Mouse (Mus musculus) left cerebral cortex, adult 18-20 months (tissue): ENCODE measurements around the gene Ccdc124. TPM values are rescaled to one million over a fixed set of nuclear protein-coding genes. Genes with fewer than 3 reads are reported as not detected.
"Not testable (repeated sequence)": the region's sequence is repeated elsewhere in the genome, so short reads cannot be mapped to it uniquely, and the experiment has no call there.

Experiments used
- DNase-seq, 2 experiments: peaks; one replicate each; pipeline ENCODE4 v3.0.0; 2021 to 2022; ENCODE audit warnings: low spot score in 2 of 2, mixed read lengths in 1 of 2
- microRNA-seq, 2 experiments: library from miRNA; unstranded; fragments of <30 nt; microRNA quantifications; one replicate each; pipeline ENCODE4 v1.2.0; 2021
- total RNA-seq, 2 experiments: library from RNA; stranded (reverse); gene quantifications; 2 replicates each; pipeline ENCODE4 v1.2.3; 2021

The Ccdc124 gene
- total RNA-seq, 2 experiments from 2014 or later, result 101 to 102 TPM

GRCm38 (mm10) chr8:70827010-70827409 lies 46.7 kb downstream of the Ccdc124 start:
- no peak for DNase-seq

GRCm38 (mm10) chr8:70825816-70826215 lies 47.9 kb downstream of the Ccdc124 start:
- DNase-seq, result no peak

DNA sequence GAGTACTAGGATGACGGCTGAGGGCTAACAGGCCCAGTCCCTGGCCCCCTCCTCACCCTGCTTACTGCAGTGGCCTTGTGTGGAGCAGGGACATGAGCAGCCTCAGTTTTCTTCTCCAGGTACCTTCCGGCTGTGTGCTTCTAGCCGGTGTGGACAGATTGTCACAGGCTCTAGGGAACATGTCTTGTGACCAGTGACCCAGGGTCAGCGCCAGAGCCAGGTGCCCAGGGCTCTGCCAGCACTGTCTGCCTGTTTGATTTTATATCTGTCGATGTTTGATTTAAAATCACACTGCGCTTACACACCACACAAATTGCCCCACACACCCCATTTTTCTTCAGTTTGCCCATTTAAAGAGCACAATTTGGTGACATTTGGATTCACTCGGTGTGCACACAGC lies 49.9 kb downstream of the Ccdc124 start:
- DNase-seq, result no peak

DNA sequence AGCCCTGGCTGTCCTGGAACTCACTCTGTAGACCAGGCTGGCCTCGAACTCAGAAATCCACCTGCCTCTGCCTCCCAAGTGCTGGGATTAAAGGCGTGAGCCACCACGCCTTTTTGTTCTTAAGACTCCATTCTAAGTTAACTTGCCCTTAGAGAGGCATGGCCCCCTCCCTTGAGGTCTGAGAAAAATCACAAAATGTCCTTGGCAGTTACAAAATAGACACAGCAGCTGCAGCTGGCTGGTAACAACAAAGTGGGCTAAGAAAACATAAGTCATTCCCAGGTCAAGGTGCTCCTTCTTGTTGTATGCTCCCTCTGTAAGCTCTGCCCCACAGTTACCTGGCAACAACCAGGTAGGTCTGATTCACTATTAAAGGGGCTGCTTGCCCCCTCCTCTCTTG lies 51.1 kb downstream of the Ccdc124 start:
- DNase-seq, result not testable (repeated sequence)

DNA sequence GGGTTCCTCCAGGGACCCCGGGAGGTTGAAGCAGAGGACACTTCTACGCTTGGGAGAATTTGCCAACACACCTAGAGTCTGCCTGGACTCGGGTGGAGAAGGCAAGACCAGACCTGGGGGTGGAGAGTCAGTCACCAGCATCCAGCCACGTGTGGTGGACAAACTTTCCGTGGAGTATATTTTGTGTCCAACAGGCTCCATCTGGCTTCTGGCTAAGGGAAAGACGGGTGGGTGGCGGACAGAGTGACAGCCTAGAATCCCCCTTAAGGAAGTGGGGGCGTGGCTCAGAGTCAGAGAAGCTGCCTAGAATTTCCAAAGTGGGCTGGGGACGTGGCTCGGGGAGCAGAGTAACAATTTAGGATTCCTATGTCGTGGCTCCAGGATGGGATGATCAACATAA lies 51.7 kb downstream of the Ccdc124 start:
- DNase-seq, result peak in 1 of 2 experiments; percentile 56

GRCm38 (mm10) chr8:70821399-70821962 lies 52.3 kb downstream of the Ccdc124 start:
- DNase-seq, result peak; percentile 62 to 65

DNA sequence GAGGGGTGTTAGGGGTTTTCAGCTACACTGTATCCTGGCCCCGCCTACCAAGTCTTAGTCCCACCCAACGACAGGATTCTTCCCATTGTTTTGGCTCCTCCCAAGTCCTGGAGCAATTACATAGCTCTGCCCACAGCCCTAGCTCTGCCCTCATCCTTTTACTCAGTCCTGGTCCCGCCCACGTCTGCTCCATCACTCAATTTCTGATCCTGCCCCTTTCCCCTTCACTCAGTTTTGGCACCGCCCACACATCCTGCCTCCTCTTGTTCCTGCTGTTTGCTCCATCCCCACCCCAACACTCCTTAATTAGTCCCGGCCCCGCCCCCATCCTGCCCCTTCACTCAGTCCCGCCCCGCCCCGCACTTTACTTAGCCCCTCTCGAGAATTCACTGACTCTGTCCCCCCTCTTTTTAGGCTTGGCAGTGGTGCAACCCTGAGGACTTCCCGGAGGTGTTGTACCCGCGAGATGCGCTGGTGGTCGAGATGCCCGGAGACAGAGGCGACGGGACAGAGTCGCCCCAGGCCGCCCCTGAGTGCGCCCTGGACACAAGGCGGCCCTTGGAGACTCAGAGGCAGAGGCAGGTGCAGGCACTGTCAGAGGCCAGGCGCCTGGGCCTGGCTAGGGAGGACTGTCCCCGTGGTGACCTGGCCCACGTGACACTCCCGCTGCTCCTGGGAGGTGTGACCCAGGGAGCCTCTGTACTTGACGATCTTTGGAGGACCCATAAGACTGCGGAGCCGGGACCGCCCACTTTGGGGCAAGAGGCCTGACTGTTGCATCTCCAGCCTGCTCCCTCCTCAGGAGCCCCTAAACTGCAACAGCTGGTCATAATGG lies 53.4 kb downstream of the Ccdc124 start:
- DNase-seq, result peak in 1 of 2 experiments; percentile 59

Small RNA genes lying within 50 kb of the gene (microRNA-seq; reads per million reads assigned to microRNA genes)
- gene Mir7067, result 0.99 to 1.5 reads per million in 2 experiments

Other genes with a start within 250 kb of the Ccdc124 start
- gene Gdf15, start 241.5 kb downstream of the Ccdc124 start, total RNA-seq, result not detected
- gene Pgpep1, start 213.5 kb downstream of the Ccdc124 start, total RNA-seq, result 10 to 100 TPM; 11.6 to 17.9 TPM
- 10 to 100 TPM; 65.0 to 70.9 TPM for gene Lsm4, start 200.7 kb downstream of the Ccdc124 start, total RNA-seq
- gene Jund, start 175.0 kb downstream of the Ccdc124 start, total RNA-seq, result 100 to 1,000 TPM; 221 to 289 TPM
- under 1 TPM; 0.09 to 0.16 TPM for gene Iqcn, start 170.5 kb downstream of the Ccdc124 start, total RNA-seq
- gene Gm3336, start 155.4 kb downstream of the Ccdc124 start, total RNA-seq, result not detected
- 1 to 10 TPM; 1.6 to 3.4 TPM for gene Pde4c, start 150.2 kb downstream of the Ccdc124 start, total RNA-seq
- gene Rab3a, start 119.3 kb downstream of the Ccdc124 start, total RNA-seq, result 100 to 1,000 TPM; 870 to 892 TPM
- gene Mpv17l2, start 113.0 kb downstream of the Ccdc124 start, total RNA-seq, result 10 to 100 TPM; 31.3 to 31.4 TPM
- gene Pik3r2, start 97.2 kb downstream of the Ccdc124 start, total RNA-seq, result 100 to 1,000 TPM; 150 to 153 TPM
- gene Mast3, start 68.9 kb downstream of the Ccdc124 start, total RNA-seq, result 100 to 1,000 TPM; 317 to 334 TPM
- under 1 TPM; 0.63 to 0.77 TPM for gene Il12rb1, start 65.5 kb downstream of the Ccdc124 start, total RNA-seq
- 10 to 100 TPM; 12.0 to 13.3 TPM for gene Arrdc2, start 34.2 kb downstream of the Ccdc124 start, total RNA-seq
- gene Kcnn1, start 10.7 kb downstream of the Ccdc124 start, total RNA-seq, result 10 to 100 TPM; 17.4 to 19.3 TPM
- gene Slc5a5, start 18.8 kb upstream of the Ccdc124 start, total RNA-seq, result 10 to 100 TPM; 12.8 to 13.0 TPM
- gene Rpl18a, start 23.5 kb upstream of the Ccdc124 start, total RNA-seq, result 100 to 1,000 TPM; 682 to 726 TPM
- gene Map1s, start 32.0 kb upstream of the Ccdc124 start, total RNA-seq, result 10 to 100 TPM; 87.1 to 98.0 TPM